Mouse (Mus musculus) subcutaneous adipose tissue, adult 2 months (tissue): ENCODE results near the gene BC061212. TPM values are rescaled to one million over a fixed set of nuclear protein-coding genes. Genes with fewer than 3 reads are reported as not detected.

ENCODE experiments used
- polyA plus RNA-seq: library from polyadenylated mRNA; depleted of rRNA; stranded (reverse); fragments of >200 nt; gene quantifications from 2 replicates; pipeline ENCODE4 v1.2.3, GENCODE M21; 2012; ENCODE audit warnings: low replicate concordance; rRNA removed

The BC061212 gene
- not detected in 2 replicates for polyA plus RNA-seq

DNA sequence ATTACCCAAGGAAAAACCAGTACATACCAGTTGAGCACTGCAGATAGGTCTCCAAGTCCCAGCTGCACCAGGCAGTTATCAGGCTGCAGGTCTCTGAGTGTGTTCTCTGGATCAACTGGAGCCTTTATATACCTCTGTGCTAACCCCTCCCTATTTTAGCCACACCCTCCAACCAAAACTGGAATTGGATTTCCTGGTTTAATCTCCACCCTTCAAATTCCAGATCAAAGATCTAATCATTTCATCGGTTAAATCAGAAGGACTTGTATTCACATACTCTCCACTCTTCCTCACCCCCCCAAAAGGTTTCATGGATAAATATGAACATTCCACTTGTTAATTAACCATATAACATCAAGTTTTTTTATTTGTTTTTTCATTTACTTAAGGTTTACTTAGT lies at the start of gene BC061212:
Gene BC061212, minus strand, starts transcription at position 101 of the 400 bp plus-strand sequence.

GRCm38 (mm10) chr5:94076085-94076484 lies 5.7 kb upstream of the BC061212 start, which contains the start of gene Gm6351:
TSS of gene Gm6351 (plus strand) at chr5:94076385.

Other genes starting within 250 kb of the BC061212 start
- gene Gm7792, start 226.8 kb downstream of the BC061212 start, polyA plus RNA-seq, result not detected in 2 replicates
- not detected in 2 replicates for gene Gm16429, start 141.5 kb downstream of the BC061212 start, polyA plus RNA-seq
- not detected in 2 replicates for gene Gm6351, start 5.8 kb upstream of the BC061212 start, polyA plus RNA-seq
- gene Gm3106, start 147.5 kb upstream of the BC061212 start, polyA plus RNA-seq, result not detected in 2 replicates
- gene A430089I19Rik, start 236.3 kb upstream of the BC061212 start, polyA plus RNA-seq, result not detected in 2 replicates
- not detected in 2 replicates for gene Gm6502, start 243.9 kb upstream of the BC061212 start, polyA plus RNA-seq